Mouse (Mus musculus): Measurements from ENCODE around the gene Baz2b. TPM values are rescaled to one million over a fixed set of nuclear protein-coding genes. Genes with fewer than 3 reads are reported as not detected.

Gene Baz2b
- polyA plus RNA-seq (2012; ENCODE audit: insufficient read depth, insufficient read length, low replicate concordance, missing spikeins) = 276 TPM in 1 of 2 replicates, not detected in the other

DNA sequence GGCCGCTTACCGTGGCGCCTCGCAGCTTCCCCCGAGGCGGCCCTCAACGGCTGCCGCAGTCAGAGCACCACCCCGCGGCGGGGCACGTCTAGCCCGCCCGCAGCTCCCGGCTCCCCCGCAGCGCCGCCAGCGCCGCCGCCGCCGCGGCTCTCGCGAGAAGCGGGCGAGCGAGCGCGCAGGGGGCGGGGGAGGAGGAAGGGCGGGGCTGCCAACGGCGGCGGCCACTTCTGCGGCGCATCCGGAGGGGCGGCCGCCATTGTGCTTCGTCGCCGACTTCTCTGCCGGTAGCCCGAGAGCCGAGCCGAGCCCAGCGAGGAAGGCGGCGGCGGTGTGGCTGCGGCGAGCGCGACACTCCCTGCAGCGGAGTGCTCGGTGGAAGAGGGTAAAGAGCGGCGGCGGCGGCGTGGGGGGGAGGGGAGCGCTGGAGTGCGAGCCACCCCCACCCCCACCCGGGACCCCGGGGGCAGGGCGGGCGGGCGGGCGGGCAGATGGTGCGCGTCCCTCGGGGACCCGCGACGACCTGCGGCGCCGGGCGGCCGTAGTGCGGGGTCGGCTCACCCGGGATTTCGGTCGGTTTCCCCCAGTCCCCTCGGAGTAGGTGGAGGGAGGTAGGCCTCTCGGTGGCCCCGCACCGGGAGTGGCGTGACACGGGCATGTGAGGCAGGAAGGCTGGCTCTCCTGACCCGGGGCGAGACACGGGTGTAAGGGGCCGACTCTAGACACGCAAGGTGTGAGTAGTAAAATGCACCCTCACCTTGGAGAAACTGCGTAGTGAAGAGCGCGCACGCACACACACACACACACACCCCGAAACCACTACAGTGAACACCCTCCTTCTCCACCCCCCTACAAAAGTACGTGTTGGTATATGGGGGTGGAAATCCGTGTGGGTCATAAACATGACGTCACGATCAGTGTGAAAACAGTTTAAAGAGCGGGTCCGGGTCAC, at the start of gene Baz2b, which contains the start of gene March7:
Gene Baz2b, minus strand, starts transcription at position 137 of the 949 bp plus-strand sequence.
Gene March7, plus strand, starts transcription at position 185 of the 949 bp plus-strand sequence.
- Histone ChIP-seq H3K4me1 (ENCODE audit: control insufficient read depth, insufficient read depth, low read length) (peaks cover 6% of the 10 kb centered on the region), H3K4me3 (ENCODE audit: insufficient read depth, low read depth, low read length) (peak within 1 kb of the TSS; percentile 100), H3K27ac (ENCODE audit: insufficient read depth, low read depth, low read length) (peak within 1 kb of the TSS; percentile 90)
- peak; percentile 56 for TF ChIP-seq POLR2A (IDR thresholded peaks at IDR 0.05; ENCODE audit: insufficient read depth, low read depth, low read length)
- no peak for TF ChIP-seq CTCF (IDR thresholded peaks at IDR 0.05; ENCODE audit: insufficient read depth, low read depth, low read length)
- 1% methylated on average over 95 of the region's 109 CpGs for WGBS

DNA sequence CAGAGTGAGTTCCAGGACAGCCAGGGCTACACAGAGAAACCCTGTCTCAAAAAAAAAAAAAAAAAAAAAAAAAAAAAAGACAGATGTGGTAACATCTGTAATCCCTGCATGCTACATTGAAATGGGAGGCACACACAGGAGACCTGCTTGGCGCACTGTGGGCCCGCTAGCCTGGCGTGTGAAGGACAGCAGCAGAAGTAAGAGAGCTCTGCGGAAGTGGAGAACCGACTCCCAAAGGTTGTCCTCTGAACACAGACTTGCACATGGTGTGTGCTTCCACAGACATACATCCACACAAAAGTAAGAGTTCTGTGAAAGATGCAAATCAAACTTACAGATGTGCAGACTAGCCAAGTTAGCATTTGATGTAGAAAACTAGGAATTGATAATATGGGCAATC, 49.5 kb upstream of the Baz2b start:
- H3K4me1 ChIP-seq (ENCODE audit: control insufficient read depth, insufficient read depth, low read length) = no peaks in the 10 kb centered on the region
- H3K27ac ChIP-seq (ENCODE audit: insufficient read depth, low read depth, low read length) = no peak overlapping the region
- TF ChIP-seq CTCF (IDR thresholded peaks at IDR 0.05; ENCODE audit: insufficient read depth, low read depth, low read length) (no peak), POLR2A (IDR thresholded peaks at IDR 0.05; ENCODE audit: insufficient read depth, low read depth, low read length) (no peak)
- WGBS = 98% methylated on average over 5 of the region's 5 CpGs
- no peak overlapping the region for H3K4me3 ChIP-seq (ENCODE audit: insufficient read depth, low read depth, low read length)

DNA sequence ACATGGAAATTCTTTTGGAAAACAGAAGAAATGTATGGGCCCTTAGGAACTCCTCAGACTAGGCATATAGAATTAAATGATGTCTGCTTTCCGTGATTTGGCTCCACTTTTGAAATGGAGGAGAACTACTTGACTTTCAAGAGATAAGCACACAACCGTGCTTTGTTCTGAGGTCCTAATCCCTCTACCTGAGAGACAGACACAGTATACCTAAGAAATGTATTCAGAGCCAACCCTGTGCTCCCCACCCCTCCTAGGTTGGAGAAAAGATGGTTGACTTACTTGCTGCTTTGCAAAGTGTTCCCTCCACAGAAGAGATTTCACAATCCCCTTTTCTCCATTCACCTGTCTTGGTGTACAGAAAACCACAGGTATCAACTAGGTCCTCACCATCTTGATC, 47.1 kb upstream of the Baz2b start:
- no peak overlapping the region for H3K27ac ChIP-seq (ENCODE audit: insufficient read depth, low read depth, low read length)
- 82% methylated on average over 2 of the region's 2 CpGs for WGBS
- H3K4me3 ChIP-seq (ENCODE audit: insufficient read depth, low read depth, low read length) = no peak overlapping the region
- no peaks in the 10 kb centered on the region for H3K4me1 ChIP-seq (ENCODE audit: control insufficient read depth, insufficient read depth, low read length)
- no peak for TF ChIP-seq CTCF (IDR thresholded peaks at IDR 0.05; ENCODE audit: insufficient read depth, low read depth, low read length)
- no peak for TF ChIP-seq POLR2A (IDR thresholded peaks at IDR 0.05; ENCODE audit: insufficient read depth, low read depth, low read length)

DNA sequence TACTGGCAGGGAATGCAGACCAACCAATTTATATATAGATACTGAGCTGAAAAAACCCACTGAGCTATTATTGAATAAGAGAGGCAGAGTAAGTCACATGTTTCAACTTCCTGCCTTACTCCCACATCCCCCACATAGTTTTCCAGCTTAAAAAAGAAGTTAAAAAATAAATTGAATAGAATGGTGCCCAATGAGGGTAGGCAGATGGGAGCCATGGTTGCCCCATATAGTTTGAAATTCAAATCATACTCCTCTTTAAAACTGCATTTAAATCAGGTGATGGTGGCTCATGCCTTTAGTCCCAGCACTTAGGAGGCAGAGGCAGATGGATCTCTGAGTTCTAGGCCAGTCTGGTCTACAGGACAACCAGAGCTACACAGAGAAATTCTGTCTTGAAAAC, 43.9 kb upstream of the Baz2b start:
- no peak for TF ChIP-seq POLR2A (IDR thresholded peaks at IDR 0.05; ENCODE audit: insufficient read depth, low read depth, low read length)
- no peak for TF ChIP-seq CTCF (IDR thresholded peaks at IDR 0.05; ENCODE audit: insufficient read depth, low read depth, low read length)
- Histone ChIP-seq H3K4me3 (ENCODE audit: insufficient read depth, low read depth, low read length) (no peak overlapping the region), H3K4me1 (ENCODE audit: control insufficient read depth, insufficient read depth, low read length) (no peaks in the 10 kb centered on the region), H3K27ac (ENCODE audit: insufficient read depth, low read depth, low read length) (no peak overlapping the region)

DNA sequence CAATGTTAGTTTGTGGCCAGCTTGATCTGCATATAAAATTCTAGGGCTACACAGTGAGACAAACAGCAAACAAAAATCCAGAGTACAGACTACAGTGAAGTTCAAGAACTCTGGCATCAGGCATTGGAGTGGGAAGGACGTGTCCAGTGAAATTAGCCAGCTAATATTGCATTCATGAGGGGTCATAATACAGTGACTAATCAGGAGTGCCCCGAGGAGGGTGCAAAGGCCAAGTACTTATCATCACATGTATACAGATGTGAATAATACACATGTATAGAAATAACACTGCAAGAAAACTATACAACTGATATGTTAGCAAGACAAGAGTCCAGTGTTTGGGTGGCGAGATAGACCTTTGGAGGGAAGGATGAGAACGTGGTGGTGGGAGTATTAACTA, 43.1 kb upstream of the Baz2b start:
- H3K27ac ChIP-seq (ENCODE audit: insufficient read depth, low read depth, low read length) = no peak overlapping the region
- no peak overlapping the region for H3K4me3 ChIP-seq (ENCODE audit: insufficient read depth, low read depth, low read length)
- no peaks in the 10 kb centered on the region for H3K4me1 ChIP-seq (ENCODE audit: control insufficient read depth, insufficient read depth, low read length)
- WGBS = 86% methylated on average over 4 of the region's 4 CpGs
- no peak for TF ChIP-seq CTCF (IDR thresholded peaks at IDR 0.05; ENCODE audit: insufficient read depth, low read depth, low read length)
- TF ChIP-seq POLR2A (IDR thresholded peaks at IDR 0.05; ENCODE audit: insufficient read depth, low read depth, low read length) = no peak

DNA sequence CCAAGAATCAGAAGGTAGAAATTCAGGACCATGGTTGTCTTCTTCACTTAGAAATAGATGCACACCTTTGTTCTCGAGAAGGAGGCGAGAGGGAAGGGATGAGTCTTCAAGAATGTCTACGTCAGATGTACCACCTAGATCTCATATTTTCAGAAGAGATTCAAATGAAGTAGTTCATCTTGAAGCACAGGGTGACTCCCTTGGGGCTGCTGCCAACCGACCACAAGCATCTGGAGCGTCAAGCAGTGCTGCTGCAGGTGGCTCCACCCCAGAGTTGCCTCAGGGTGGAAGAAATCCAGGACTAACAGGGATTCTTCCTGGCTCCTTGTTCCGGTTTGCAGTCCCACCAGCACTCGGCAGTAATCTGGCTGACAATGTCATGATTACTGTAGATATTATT, 24.9 kb upstream of the Baz2b start:
- TF ChIP-seq POLR2A (IDR thresholded peaks at IDR 0.05; ENCODE audit: insufficient read depth, low read depth, low read length) = no peak
- no peak for TF ChIP-seq CTCF (IDR thresholded peaks at IDR 0.05; ENCODE audit: insufficient read depth, low read depth, low read length)
- 80% methylated on average over 7 of the region's 7 CpGs for WGBS
- H3K4me1 ChIP-seq (ENCODE audit: control insufficient read depth, insufficient read depth, low read length) = no peaks in the 10 kb centered on the region
- no peak overlapping the region for H3K4me3 ChIP-seq (ENCODE audit: insufficient read depth, low read depth, low read length)
- H3K27ac ChIP-seq (ENCODE audit: insufficient read depth, low read depth, low read length) = no peak overlapping the region

DNA sequence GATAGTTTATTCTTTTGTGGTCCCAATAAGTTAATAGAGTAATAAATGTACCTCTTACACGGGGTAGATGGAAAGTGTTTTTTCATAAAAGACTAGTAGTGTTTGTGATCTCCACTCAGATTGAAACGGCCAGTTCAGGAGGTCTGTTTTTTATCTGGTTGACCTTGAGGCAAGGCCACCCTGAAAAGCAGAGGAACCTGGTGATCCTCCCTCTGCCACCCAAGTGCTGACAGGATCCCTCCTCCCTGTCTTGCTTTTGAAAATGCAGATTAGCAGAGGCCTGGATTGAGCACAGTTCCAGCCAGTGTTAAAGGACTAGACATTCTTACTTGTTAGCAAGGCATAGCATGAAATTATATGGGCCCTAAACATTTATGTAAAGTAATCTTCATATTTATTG, 23.5 kb upstream of the Baz2b start:
- WGBS = 61% methylated on average over 2 of the region's 2 CpGs
- no peak overlapping the region for H3K4me3 ChIP-seq (ENCODE audit: insufficient read depth, low read depth, low read length)
- no peak overlapping the region for H3K27ac ChIP-seq (ENCODE audit: insufficient read depth, low read depth, low read length)
- H3K4me1 ChIP-seq (ENCODE audit: control insufficient read depth, insufficient read depth, low read length) = no peaks in the 10 kb centered on the region
- TF ChIP-seq POLR2A (IDR thresholded peaks at IDR 0.05; ENCODE audit: insufficient read depth, low read depth, low read length) (no peak), CTCF (IDR thresholded peaks at IDR 0.05; ENCODE audit: insufficient read depth, low read depth, low read length) (no peak)

DNA sequence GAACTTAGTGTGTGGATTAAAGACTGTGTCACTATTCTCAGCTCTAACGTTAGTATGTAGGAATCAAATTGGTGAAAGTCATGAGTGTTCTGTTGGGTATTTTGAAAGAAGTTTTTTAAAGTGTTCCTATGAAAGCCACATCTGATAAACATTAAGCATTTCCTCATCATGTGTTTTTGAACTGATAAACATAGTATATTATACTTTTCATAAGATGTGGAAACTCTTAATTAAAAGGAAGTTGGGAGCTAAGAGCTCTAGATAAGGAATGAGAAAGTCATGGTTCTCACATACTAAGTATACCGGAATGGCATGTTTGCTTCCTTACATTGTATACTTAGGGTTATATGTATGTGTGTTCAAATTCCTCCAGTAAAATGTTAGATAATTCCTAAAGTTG, 20.7 kb upstream of the Baz2b start:
- Histone ChIP-seq H3K4me3 (ENCODE audit: insufficient read depth, low read depth, low read length) (no peak overlapping the region), H3K27ac (ENCODE audit: insufficient read depth, low read depth, low read length) (no peak overlapping the region), H3K4me1 (ENCODE audit: control insufficient read depth, insufficient read depth, low read length) (peaks cover 2% of the 10 kb centered on the region; the same call in 1 of the 2 replicates)
- WGBS = 91% methylated on average over 2 of the region's 2 CpGs
- TF ChIP-seq CTCF (IDR thresholded peaks at IDR 0.05; ENCODE audit: insufficient read depth, low read depth, low read length) = no peak
- TF ChIP-seq POLR2A (IDR thresholded peaks at IDR 0.05; ENCODE audit: insufficient read depth, low read depth, low read length) = no peak

DNA sequence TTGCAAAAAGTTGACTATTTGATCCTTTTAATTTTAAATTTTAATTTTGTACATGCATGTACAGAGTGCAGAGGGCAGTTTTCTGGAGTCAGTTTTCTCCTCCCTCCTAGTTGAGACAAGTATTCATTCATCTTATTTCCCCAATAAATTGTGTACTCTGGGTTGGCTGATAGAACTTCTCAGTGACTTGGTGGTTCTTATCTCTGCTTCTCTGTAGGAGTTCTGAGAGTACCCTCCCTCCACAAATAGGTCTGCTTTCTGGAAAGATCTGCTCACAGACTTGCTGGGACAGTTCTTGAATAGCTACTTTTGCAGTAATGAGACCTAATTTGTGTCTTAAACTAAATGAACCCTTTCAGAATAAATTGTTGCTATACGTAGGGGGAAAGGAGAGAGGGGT, 18.8 kb upstream of the Baz2b start:
- Histone ChIP-seq H3K4me3 (ENCODE audit: insufficient read depth, low read depth, low read length) (no peak overlapping the region), H3K27ac (ENCODE audit: insufficient read depth, low read depth, low read length) (no peak overlapping the region), H3K4me1 (ENCODE audit: control insufficient read depth, insufficient read depth, low read length) (peaks cover 2% of the 10 kb centered on the region; the same call in 1 of the 2 replicates)
- WGBS = 21% methylated on average over 1 of the region's 1 CpGs
- TF ChIP-seq CTCF (IDR thresholded peaks at IDR 0.05; ENCODE audit: insufficient read depth, low read depth, low read length) (no peak), POLR2A (IDR thresholded peaks at IDR 0.05; ENCODE audit: insufficient read depth, low read depth, low read length) (no peak)
